Mouse (Mus musculus): Measurements from ENCODE around the gene Gm16867. TPM values are rescaled to one million over a fixed set of nuclear protein-coding genes. Genes with fewer than 3 reads are reported as not detected.
A peak's percentile ranks its signal among the peaks of the same experiment; 100 is the strongest.
"Not testable (repeated sequence)": the region's sequence is repeated elsewhere in the genome, so short reads cannot be mapped to it uniquely, and the experiment has no call there.

The Gm16867 gene
- total and polyA plus RNA-seq, 3 experiments, result 0.90 to 40.3 TPM; not detected in 1

DNA sequence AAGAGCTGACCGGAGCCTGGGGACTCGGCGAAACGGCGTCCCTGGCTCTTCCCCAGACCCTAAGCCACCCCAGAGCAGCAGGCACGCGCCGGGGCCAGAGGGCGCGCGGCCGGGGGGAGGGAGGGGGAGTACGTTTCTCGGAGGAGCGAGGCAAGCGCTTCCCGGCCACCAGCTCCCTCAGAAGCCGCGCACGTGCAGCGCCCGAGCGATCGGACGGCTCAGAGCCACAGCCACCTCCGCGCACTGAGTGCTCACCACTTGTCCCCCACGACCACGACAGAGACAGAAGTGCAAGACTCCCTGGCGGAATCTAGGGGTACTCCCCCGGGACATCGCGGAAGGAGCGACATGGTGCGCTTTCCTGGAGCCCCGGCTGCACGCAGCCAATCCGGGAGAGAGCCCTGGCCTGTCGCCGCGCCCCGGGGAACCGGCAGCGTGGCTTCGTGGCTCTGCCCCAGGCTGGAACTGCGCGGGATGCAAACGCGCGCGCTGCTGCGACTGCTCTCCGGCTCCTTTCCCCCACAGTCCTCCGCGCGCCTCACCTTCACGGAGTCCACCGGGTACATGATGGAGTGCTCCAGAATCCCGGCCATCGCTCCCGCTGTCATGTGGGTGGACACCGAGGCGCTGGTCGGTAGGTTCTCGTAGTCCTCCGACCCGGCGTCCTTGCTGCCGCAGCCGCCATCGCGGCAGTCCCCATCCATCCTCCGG is 567 bp downstream of the Gm16867 start:
- not testable (repeated sequence) for H3K4me3 ChIP-seq (ENCODE audit: low read depth, low read length); ATAC-seq (ENCODE audit: extremely low read depth, insufficient number of reproducible peaks, low FRiP score, poor library complexity, severe bottlenecking)

DNA sequence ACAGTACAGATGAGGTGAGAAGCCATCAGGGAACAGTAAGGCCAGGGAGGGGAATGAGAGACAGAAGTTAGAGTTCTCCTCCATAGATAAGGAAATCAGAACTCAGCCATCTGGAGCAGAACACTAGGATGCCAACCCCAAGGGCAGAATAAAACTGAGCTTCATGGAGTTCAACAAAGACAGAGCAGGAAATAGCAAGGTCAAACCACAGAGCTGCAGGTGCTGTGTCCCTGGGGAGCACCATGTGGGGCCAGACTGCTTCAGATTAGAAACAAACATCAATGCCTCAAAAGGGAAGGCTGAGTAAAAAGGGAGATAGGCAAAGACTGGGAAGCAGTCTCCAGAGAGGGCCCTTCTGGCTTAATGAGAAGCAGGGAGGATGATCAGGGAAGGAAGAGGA is 6.9 kb downstream of the Gm16867 start:
- ATAC-seq (ENCODE audit: extremely low read depth, insufficient number of reproducible peaks, low FRiP score, poor library complexity, severe bottlenecking), result not testable (repeated sequence)

More for the DNA sequence above, 567 bp downstream of the Gm16867 start:
- H3K36me3 ChIP-seq (replicated peaks); H3K27me3 ChIP-seq (ENCODE audit: insufficient read depth, low read length); H3K4me1 ChIP-seq (ENCODE audit: insufficient read depth, low read depth, low read length); DNase-seq (ENCODE audit: low spot score); H3K9me3 ChIP-seq (replicated peaks): not testable (repeated sequence)

DNA sequence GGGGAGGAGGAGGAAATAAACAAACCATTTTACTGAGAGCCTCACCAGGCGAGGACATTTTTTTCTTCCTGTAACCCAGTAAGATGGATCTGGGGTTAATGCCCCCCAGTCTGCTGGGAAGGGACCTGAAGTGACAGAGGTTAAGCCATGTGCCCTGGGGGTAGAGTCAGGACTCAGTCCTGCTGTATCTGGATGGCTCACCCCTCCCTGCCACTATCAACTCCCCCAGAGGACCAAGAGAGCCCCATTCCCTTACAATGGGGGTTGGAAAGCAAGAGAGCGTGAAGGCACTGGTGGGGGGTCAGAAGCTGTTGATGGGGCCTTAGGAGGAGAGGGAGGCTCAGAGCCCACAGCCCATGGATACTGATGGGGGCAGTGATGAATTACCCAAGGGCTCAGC is 8.2 kb downstream of the Gm16867 start:
- not testable (repeated sequence) for DNase-seq (ENCODE audit: low spot score); H3K4me3 ChIP-seq (ENCODE audit: low read depth, low read length); H3K27me3 ChIP-seq (ENCODE audit: insufficient read depth, low read length); ATAC-seq (ENCODE audit: extremely low read depth, insufficient number of reproducible peaks, low FRiP score, poor library complexity, severe bottlenecking); H3K4me1 ChIP-seq (ENCODE audit: insufficient read depth, low read depth, low read length); H3K9me3 ChIP-seq (replicated peaks); H3K36me3 ChIP-seq (replicated peaks)

More for the DNA sequence above, 6.9 kb downstream of the Gm16867 start:
- not testable (repeated sequence) for H3K27me3 ChIP-seq (ENCODE audit: insufficient read depth, low read length); H3K4me1 ChIP-seq (ENCODE audit: insufficient read depth, low read depth, low read length); H3K4me3 ChIP-seq (ENCODE audit: low read depth, low read length); H3K9me3 ChIP-seq (replicated peaks); DNase-seq (ENCODE audit: low spot score); H3K36me3 ChIP-seq (replicated peaks)

DNA sequence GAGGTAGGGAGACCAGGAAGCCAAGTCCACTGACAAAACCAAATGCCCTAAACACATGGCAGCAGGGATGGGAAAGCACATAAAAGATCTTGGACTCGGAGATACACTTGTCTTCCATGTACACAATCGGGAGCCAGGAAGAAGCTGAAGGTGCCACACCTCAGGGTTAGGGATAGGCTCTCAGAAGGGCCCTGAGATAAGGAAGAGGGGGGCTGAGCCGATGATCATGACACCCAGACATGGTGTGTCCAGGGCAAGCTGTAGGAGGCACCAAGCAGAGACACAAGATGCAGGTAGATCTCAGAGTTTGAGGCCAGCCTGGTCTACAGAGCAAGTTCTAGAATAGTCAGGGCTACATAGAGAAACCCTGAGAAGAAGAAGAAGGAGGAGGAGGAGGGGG is 8.6 kb downstream of the Gm16867 start:
- not testable (repeated sequence) for H3K9me3 ChIP-seq (replicated peaks); H3K36me3 ChIP-seq (replicated peaks); H3K4me3 ChIP-seq (ENCODE audit: low read depth, low read length); DNase-seq (ENCODE audit: low spot score); H3K27me3 ChIP-seq (ENCODE audit: insufficient read depth, low read length); H3K4me1 ChIP-seq (ENCODE audit: insufficient read depth, low read depth, low read length)
- peak; percentile 65 for ATAC-seq (ENCODE audit: extremely low read depth, insufficient number of reproducible peaks, low FRiP score, poor library complexity, severe bottlenecking)

DNA sequence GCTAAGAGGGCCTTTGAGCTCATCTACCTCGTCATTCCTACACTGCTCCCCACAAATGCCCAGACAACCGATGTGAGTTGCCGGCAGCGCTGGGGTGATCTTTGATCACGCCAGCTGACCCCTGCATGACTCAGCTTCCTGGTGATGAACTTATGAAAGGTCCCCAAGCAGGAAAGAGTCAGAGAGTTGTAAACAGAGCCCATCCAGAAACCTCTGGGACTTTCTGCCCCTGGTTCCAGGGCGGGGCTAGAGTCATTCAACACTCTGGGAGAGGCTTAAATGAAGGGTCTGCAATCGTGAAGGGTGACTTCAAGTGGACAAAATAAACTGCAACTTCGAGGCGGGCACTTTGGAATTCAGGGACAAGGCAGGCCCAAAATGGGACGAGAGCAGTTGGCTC is 15.2 kb downstream of the Gm16867 start:
- ATAC-seq (ENCODE audit: extremely low read depth, insufficient number of reproducible peaks, low FRiP score, poor library complexity, severe bottlenecking); H3K4me3 ChIP-seq (ENCODE audit: low read depth, low read length); DNase-seq (ENCODE audit: low spot score); H3K36me3 ChIP-seq (replicated peaks); H3K9me3 ChIP-seq (replicated peaks); H3K4me1 ChIP-seq (ENCODE audit: insufficient read depth, low read depth, low read length); H3K27me3 ChIP-seq (ENCODE audit: insufficient read depth, low read length): not testable (repeated sequence)

DNA sequence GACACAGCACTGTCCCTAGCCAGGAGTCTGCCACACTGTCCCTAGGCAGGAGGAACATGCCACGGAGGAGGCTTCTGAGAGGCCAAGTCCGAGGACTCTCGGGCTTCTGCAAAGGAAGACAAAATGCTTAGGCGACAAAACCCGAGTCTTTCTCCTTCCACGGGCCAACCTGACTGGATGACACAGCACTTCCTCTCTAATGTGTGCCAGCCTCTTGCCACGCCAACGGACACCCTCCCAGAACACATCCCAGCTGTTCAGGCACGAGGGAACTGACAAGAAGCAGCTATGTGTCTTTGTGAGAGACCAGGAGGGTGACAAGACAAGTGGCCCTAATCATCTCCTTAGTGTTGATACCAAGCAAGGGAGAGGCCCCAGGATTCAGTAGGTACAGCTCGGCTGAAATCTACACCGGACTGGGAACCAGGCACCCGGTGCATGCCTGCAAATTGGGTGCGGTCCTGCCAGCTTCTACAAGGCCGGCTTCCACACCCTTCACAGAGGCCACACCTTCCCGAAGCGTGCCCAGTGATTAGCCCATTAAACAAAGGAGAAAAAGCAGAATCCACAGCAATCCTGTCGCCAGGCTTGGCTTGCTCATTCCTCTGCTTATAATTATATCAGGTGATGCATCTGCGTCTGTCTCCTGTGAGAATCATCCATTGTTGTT is 17.6 kb downstream of the Gm16867 start:
- H3K4me3 ChIP-seq (ENCODE audit: low read depth, low read length); H3K36me3 ChIP-seq (replicated peaks); H3K9me3 ChIP-seq (replicated peaks); H3K27me3 ChIP-seq (ENCODE audit: insufficient read depth, low read length); H3K4me1 ChIP-seq (ENCODE audit: insufficient read depth, low read depth, low read length); DNase-seq (ENCODE audit: low spot score): not testable (repeated sequence)
- peak; percentile 49 for ATAC-seq (ENCODE audit: extremely low read depth, insufficient number of reproducible peaks, low FRiP score, poor library complexity, severe bottlenecking)

DNA sequence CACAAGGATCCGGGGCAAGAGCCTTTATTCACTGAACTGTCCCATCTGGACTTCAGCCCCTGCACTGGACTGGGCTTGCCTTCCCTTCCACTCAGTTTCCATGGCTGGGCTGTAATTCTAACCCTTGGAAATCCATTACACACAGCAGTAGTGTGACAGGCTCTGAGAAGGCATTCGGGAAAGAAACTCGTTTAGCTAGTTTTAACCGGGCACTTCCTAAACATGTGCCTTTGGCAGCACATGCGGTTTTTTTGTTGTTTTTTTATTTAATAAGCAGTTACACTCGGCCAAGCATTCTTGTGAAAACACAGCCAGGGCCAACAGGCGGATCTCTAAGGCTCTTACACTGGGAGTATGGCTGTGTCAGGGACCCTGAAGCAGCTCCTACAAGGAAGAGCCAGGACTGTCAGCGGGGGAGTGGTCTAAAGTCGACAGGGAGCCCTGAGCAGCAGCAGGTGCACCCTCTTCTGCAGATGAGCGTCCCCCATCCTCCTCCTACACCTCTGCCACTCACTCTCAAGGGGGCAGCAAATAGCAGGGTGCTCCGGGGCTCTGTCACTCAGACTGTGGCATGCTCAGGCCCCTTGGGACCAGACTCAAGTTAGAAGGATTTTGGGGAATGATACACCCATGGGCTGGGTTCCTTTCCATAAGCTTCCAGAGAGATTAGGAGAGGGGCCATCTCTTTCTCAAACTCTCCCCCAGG is 29.1 kb downstream of the Gm16867 start:
- not testable (repeated sequence) for H3K4me3 ChIP-seq (ENCODE audit: low read depth, low read length); DNase-seq (ENCODE audit: low spot score); H3K9me3 ChIP-seq (replicated peaks); ATAC-seq (ENCODE audit: extremely low read depth, insufficient number of reproducible peaks, low FRiP score, poor library complexity, severe bottlenecking); H3K27me3 ChIP-seq (ENCODE audit: insufficient read depth, low read length); H3K36me3 ChIP-seq (replicated peaks); H3K4me1 ChIP-seq (ENCODE audit: insufficient read depth, low read depth, low read length)

DNA sequence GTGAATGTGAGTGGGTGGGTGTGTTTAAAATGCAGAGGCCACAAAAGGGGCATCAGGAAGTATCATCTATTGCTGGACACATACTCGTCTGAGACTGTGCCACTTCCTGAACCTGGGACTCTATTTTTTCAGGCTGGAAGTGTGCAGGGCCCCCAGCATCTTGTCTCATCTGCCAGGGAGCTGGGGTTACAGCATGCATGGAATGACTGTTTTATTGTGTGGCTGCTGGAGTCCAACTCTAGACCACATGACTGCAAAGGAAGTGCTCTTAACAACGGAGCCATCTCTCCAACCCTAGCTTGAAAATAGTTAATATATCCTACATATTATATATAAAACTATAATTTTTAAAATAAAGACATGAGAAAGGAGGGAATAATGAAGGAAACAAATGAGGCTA is 29.8 kb downstream of the Gm16867 start:
- not testable (repeated sequence) for H3K27me3 ChIP-seq (ENCODE audit: insufficient read depth, low read length); DNase-seq (ENCODE audit: low spot score); H3K9me3 ChIP-seq (replicated peaks); H3K36me3 ChIP-seq (replicated peaks); ATAC-seq (ENCODE audit: extremely low read depth, insufficient number of reproducible peaks, low FRiP score, poor library complexity, severe bottlenecking); H3K4me3 ChIP-seq (ENCODE audit: low read depth, low read length); H3K4me1 ChIP-seq (ENCODE audit: insufficient read depth, low read depth, low read length)

DNA sequence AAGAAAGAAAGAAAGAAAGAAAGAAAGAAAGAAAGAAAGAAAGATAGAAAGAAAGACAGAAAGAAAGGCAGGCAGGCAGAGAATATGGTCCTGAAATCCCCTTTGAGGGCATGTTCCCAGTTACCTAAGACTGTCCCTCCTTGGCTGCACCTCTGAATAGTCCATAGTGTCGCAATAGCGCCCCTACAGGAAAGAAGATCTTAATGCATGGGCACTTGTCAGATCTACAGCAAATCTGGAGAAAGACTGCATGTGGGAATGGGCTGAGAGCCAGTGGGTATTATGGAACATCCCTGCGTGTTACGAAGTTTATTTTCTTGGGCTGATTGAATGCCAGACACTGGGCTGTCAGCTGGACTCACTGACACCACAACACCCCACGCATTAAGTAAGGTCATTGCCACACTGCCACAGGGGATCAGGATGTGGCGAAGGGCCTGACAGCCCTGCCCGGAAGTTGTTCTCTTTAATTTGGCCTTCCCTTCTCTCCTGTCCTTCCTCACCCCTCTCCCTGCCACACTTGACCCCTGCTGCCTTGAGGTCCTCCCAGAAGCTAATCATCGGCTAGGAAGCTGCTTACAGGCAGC is 32.9 kb downstream of the Gm16867 start:
- not testable (repeated sequence) for H3K27me3 ChIP-seq (ENCODE audit: insufficient read depth, low read length); H3K36me3 ChIP-seq (replicated peaks); H3K4me3 ChIP-seq (ENCODE audit: low read depth, low read length); H3K4me1 ChIP-seq (ENCODE audit: insufficient read depth, low read depth, low read length); H3K9me3 ChIP-seq (replicated peaks); DNase-seq (ENCODE audit: low spot score)
- peak; percentile 54; the same call in 1 of the 2 replicates for ATAC-seq (ENCODE audit: extremely low read depth, insufficient number of reproducible peaks, low FRiP score, poor library complexity, severe bottlenecking)

DNA sequence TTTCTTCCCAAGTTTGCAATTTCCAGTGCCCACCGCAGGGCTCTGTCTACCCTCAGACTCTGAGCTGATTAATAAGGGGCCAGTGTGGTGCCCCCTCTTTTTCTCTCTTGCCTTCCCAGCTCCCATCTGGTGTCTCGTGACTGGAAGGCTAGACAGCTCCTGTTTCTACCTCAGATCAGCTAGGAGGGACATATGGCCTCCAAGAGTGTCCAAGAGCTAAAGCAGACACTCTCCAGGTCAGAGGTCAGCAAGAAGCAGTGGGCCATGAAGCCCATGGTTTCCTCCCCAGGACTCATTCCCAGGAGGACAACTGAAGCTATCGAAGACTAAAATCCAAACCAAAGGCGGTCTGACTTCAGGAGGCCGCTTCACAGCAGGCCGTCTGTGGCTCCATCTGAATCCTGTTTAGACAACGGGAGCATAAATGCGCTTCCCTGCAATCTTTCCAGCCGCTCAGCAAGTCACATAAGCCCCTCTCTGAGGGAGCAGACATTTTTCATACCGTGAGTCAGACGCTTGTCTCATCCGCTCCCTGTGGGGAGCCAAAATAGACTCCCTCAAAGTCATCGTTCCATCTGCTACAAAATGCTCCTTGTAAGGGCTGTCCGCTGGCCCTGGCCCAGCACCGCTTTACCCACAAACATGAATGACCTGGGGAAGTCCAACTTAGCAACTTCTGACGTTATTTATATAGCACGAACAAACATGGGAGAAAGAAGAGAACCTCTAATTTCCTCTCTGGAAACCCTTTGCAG is 35.4 kb downstream of the Gm16867 start:
- H3K36me3 ChIP-seq (replicated peaks); DNase-seq (ENCODE audit: low spot score); H3K27me3 ChIP-seq (ENCODE audit: insufficient read depth, low read length); H3K9me3 ChIP-seq (replicated peaks); H3K4me1 ChIP-seq (ENCODE audit: insufficient read depth, low read depth, low read length); ATAC-seq (ENCODE audit: extremely low read depth, insufficient number of reproducible peaks, low FRiP score, poor library complexity, severe bottlenecking); H3K4me3 ChIP-seq (ENCODE audit: low read depth, low read length): not testable (repeated sequence)

DNA sequence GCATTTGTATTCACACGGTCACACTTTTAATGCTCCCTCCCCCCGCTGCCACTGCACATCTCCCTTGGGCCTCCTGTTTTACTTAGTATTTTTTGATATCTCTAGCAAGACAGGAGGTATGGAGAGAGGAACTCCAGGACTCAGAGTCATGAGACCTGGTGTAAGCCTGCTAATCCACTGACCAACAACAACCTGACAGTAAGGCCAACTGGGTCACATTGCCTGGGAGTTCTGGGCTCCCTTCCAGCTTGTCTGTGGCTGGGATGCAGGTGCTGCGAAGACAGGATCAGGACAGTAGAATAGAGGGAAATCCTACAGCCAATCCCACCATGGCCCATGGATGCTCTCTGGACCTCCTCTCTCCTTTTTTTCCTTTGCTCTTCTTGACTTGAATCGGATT is 38.7 kb downstream of the Gm16867 start:
- H3K36me3 ChIP-seq (replicated peaks); H3K4me1 ChIP-seq (ENCODE audit: insufficient read depth, low read depth, low read length); H3K9me3 ChIP-seq (replicated peaks); ATAC-seq (ENCODE audit: extremely low read depth, insufficient number of reproducible peaks, low FRiP score, poor library complexity, severe bottlenecking); DNase-seq (ENCODE audit: low spot score); H3K4me3 ChIP-seq (ENCODE audit: low read depth, low read length); H3K27me3 ChIP-seq (ENCODE audit: insufficient read depth, low read length): not testable (repeated sequence)

Data from G1E (cell line).